Mouse (Mus musculus) central nervous system, embryonic 11.5 days (tissue): ENCODE results near the gene Rhox7b. TPM values are rescaled to one million over a fixed set of nuclear protein-coding genes. Genes with fewer than 3 reads are reported as not detected.

Experiments
- polyA plus RNA-seq: library from polyadenylated mRNA; depleted of rRNA; stranded (reverse); fragments of >200 nt; gene quantifications from 2 replicates; pipeline ENCODE4 v1.2.3, GENCODE M21; 2012; rRNA removed

The Rhox7b gene
- polyA plus RNA-seq: not detected in 2 replicates

GRCm38 (mm10) chrX:37897132-37897531, at the start of gene Rhox7b:
Gene Rhox7b (minus strand): TSS chrX:37897232.

GRCm38 (mm10) chrX:37901670-37902069, 4.6 kb upstream of the Rhox7b start, which contains the start of gene Rhox9:
Gene Rhox9 (minus strand): TSS chrX:37901770.

GRCm38 (mm10) chrX:37878844-37879243, 18.2 kb downstream of the Rhox7b start, which contains the start of gene Rhox8:
Gene Rhox8 (minus strand): TSS chrX:37878944.

Other genes with a start within 250 kb of the Rhox7b start
- 0.08 TPM in 1 of 2 replicates, not detected in the other for gene Rhox4g, start 245.9 kb downstream of the Rhox7b start, polyA plus RNA-seq
- gene Rhox3h, start 228.5 kb downstream of the Rhox7b start, polyA plus RNA-seq: not detected in 2 replicates
- gene Rhox2h, start 224.0 kb downstream of the Rhox7b start, polyA plus RNA-seq: not detected in 2 replicates
- gene Rhox5, start 92.4 kb downstream of the Rhox7b start, polyA plus RNA-seq: 2.4 and 3.0 TPM in 2 replicates
- gene Rhox6, start 70.3 kb downstream of the Rhox7b start, polyA plus RNA-seq: 0.06 and 0.41 TPM in 2 replicates
- gene Rhox7a, start 65.5 kb downstream of the Rhox7b start, polyA plus RNA-seq: not detected in 2 replicates
- gene Rhox8, start 18.3 kb downstream of the Rhox7b start, polyA plus RNA-seq: not detected in 2 replicates
- gene Rhox9, start 4.5 kb upstream of the Rhox7b start, polyA plus RNA-seq: 0.50 TPM in 1 of 2 replicates, not detected in the other
- not detected in 2 replicates for gene Btg1-ps1, start 121.6 kb upstream of the Rhox7b start, polyA plus RNA-seq
- gene Btg1-ps2, start 145.9 kb upstream of the Rhox7b start, polyA plus RNA-seq: not detected in 2 replicates
- gene Rhox10, start 169.2 kb upstream of the Rhox7b start, polyA plus RNA-seq: not detected in 2 replicates
- not detected in 2 replicates for gene Rhox11, start 187.9 kb upstream of the Rhox7b start, polyA plus RNA-seq
- gene Rhox12, start 213.7 kb upstream of the Rhox7b start, polyA plus RNA-seq: not detected in 2 replicates
- gene Rhox13, start 224.0 kb upstream of the Rhox7b start, polyA plus RNA-seq: not detected in 2 replicates